Mouse (Mus musculus) testis, adult 2 months (tissue): ENCODE data around the gene Cnpy3.
A peak's percentile ranks its signal among the peaks of the same experiment; 100 is the strongest.

Source experiments
- CTCF ChIP-seq: fragments of 200-500 bp; IDR thresholded peaks from 2 replicates; pipeline ENCODE4 v1.5.1; 2012; ENCODE audit warnings: low read depth, mild to moderate bottlenecking, inconsistent platforms, low read length, moderate library complexity; ENCODE audit not compliant: control insufficient read depth, insufficient read depth, insufficient replicate concordance
- POLR2A ChIP-seq: fragments of 200-500 bp; IDR thresholded peaks from 2 replicates; pipeline ENCODE4 v1.6.1; 2012; ENCODE audit warnings: low read depth, mild to moderate bottlenecking, inconsistent platforms, low read length, moderate library complexity; ENCODE audit not compliant: control insufficient read depth

DNA sequence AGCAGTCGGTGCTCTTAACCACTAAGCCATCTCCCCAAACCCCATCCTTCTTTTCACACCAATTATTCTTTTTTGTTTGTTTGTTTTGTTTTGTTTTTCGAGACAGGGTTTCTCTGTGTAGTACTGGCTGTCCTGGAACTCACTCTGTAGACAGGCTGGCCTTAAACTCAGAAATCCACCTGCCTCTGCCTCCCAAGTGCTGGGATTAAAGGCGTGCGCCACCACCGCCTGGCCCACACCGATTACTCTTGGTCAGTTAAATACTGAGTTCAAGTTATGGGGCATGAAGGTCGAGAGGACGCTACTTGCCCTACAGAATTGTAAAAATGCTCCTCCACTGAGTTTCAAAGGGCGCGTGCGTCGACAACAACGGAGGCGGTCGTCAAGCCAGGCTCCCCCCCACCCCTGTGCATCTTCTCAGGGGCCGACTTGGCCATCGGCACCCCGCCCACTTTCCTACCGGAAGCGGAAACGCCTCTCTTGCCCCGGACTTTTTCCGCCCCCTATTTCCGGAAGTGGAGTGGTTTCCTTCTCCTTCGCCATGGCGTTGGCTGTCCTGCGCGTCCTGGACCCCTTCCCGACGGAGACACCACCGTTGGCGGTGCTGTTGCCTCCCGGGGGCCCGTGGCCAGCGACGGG lies 40.9 kb downstream of the Cnpy3 start, which contains the start of gene Pex6:
- TF ChIP-seq CTCF = no peak
- peak; percentile 87 for TF ChIP-seq POLR2A
